Mouse (Mus musculus): Measurements from ENCODE around the gene Pramel1.

DNA sequence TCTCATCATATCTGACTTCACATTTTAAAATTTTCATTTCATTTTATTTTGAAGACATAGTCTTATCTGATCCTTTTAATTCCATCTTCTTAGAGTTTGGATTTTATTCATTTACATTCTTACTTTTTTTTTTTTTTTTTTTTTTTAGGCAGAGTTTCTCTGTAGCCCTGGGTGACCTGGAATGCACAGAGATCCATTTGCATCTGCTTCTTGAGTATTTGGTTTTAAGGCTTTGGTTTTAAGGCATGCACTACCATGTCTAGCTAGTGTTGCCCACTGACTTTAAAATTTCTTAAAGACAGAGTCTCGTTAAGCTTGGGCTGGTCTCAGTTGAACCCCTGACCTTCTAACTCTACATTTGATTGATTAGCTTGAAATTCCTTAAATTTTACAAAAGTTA is 19.4 kb downstream of the Pramel1 start:
- TF ChIP-seq EP300 (IDR thresholded peaks at IDR 0.05): no peak
- no peak for TF ChIP-seq CTCF (IDR thresholded peaks at IDR 0.05)
